Mouse (Mus musculus): ENCODE measurements around the gene Slc23a2.
A peak's percentile ranks its signal among the peaks of the same experiment; 100 is the strongest.

Gene Slc23a2

GRCm38 (mm10) chr2:132144971-132145691 is at the start of gene Slc23a2:
Gene Slc23a2 (minus strand): TSS chr2:132145108.
- DNase-seq (ENCODE audit: low spot score in 2 of 2): no peak

- no peak for DNase-seq (ENCODE audit: low spot score in 2 of 2)
Observed at GRCm38 (mm10) chr2:132190602-132191161, 45.8 kb upstream of the Slc23a2 start.

DNA sequence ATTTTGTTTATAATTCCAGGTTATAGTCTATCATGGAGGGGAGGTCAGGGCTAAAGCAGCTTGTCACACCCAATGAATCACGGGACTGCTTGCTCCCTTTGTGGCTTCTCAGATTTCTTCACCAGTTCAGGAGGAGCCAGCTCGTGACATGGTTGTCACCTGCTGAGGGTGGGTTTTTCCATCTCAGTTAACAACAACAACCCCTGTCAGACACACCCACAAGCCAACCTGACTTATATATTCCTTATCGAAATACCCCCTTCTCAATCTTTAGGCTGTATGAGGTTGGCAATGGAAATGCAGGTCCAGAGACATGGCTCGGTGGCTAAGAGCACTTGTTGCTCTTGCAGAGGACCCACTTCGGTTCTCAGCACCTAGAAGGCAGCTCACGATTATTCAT is 39.0 kb upstream of the Slc23a2 start:
- no peak for DNase-seq (ENCODE audit: low spot score in 2 of 2)

DNA sequence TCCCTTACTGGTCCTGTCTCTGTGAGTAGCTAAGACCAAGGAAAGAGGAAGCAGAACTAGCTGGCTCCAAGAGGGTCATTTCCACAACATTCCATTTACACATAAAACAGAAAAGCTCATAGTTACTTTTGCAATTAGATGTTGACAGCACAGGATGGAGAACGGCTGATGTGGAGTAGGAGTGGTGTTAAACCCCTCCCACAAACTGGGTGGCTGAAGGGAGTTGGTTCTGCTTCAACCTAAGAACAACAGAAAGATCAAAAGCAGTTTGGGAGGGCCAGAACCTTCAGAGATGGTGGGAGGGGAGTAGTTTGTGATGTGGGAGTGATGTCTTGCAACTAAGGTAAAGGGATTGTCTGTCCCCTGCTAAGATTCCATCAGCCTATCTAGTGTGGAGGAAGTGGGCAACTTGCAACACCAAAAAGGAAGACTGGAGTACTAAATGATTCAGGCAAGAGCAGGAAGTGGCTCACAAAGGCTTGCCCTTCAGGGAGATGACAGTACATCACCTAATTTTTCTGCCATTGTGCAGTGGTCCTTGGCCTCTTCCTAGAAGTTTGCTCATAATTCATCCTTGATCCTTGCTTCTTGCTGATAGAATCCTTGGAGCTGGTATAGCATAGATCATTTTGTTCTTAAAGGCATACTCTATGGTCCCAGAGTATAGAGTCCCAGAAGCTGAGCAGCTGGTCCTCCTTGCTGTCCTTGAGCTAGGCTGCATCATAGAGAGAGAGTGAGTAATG is 35.7 kb upstream of the Slc23a2 start:
- DNase-seq (ENCODE audit: low spot score in 2 of 2): no peak

DNA sequence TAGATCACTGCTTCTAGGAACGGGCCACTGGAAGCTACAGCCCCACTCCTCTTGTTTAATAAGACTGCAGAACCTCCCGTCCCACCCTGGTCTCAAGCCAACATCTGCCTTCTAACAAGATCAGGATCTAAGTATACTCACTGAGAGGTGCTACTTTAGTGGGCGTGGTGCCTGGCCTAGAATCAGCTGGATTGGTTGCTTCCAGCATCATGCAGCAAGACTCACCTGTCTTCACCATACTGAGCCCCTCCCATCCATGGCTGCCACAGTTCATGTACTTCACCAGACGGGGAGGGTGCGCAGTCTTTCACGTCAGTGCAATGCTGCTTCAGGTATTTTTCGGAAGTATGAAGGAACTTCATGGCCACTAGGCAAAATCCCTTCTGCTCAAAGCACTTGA is 34.5 kb upstream of the Slc23a2 start:
- no peak for DNase-seq (ENCODE audit: low spot score in 2 of 2)

GRCm38 (mm10) chr2:132177406-132177805 is 32.5 kb upstream of the Slc23a2 start:
- no peak for DNase-seq (ENCODE audit: low spot score in 2 of 2)

GRCm38 (mm10) chr2:132176289-132176848 is 31.5 kb upstream of the Slc23a2 start:
- peak in 1 of 2 experiments; percentile 8 for DNase-seq (ENCODE audit: low spot score in 2 of 2)

DNA sequence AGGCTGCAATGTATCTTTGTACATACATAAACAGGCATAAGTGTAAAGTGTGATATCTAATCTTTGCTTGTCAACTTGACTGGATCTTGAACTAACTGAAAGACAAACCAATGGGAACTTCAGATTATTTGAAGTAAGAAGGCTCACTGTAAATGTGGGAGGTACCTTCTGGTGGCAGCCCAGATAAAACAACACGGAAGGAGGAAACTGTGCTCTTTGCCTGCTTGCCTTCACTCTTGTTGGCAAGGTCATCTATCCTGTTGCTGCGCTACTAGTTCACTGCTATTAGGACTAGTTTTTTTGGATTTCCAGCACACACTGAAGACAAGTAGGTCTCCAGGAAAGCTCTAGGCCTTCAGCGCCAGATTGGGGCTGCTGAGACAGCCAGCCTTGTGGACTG is 29.1 kb upstream of the Slc23a2 start:
- no peak for DNase-seq (ENCODE audit: low spot score in 2 of 2)

DNA sequence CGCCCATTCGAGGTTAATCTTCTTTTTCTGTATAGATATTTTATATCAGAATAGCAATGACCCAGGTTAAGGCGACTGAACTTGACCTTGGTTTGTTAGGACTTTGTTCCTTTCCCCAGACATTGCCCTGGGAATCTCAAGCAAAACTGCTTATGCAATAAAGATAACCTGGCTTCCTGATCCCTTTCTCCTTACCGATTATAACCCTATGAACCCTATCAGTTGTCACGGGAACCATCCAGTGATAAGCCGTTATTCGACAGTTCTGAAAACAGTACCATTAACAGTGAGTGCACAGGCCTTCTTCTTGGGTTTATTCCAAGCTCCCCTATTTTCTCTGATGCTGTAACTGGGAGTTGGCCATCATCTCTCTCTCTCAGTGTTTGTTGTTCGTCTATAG is 27.0 kb upstream of the Slc23a2 start:
- no peak for DNase-seq (ENCODE audit: low spot score in 2 of 2)

GRCm38 (mm10) chr2:132169150-132169549 is 24.2 kb upstream of the Slc23a2 start:
- DNase-seq (ENCODE audit: low spot score in 2 of 2): no peak

DNA sequence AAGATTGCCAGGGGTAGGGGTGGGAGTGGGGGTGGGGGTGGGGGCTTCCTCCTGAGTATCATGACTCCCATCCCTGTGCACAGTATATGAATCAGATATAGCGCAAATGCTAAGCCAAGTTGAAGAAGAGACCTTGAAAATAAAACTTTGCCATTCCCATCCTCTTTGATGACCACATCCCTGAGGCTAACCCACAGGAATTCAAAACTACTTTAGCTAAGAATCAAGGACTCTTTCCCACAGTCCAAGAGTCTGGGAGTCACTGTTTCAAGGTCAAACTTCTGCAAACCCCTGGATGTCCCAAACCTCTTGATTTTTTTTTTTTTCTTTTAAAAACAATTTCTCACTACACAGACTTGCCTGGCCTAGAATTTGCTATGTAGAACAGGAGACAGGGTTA is 18.7 kb upstream of the Slc23a2 start:
- DNase-seq (ENCODE audit: low spot score in 2 of 2): no peak

- peak in 1 of 2 experiments; percentile 51 for DNase-seq (ENCODE audit: low spot score in 2 of 2)
Observed at GRCm38 (mm10) chr2:132157482-132157881, 12.6 kb upstream of the Slc23a2 start.

DNA sequence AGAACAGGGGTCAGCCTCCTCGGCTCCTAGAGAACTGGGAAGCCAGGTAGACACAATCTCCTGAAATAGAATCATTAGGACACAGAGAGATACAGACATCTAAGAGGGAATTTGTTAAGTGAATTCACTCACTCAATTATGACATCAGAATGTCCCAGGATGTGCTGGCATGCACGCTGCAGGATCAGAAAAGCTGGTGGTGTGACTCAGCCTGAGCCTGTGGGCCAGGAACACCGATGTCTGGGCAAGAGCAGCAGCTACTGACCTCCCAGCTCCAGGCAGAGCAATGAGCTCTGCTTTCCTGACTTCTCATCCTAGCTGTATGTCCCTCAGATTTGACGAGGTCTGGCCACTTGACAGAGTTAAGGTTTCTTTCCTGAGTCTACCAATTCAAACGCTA is 7.8 kb upstream of the Slc23a2 start:
- no peak for DNase-seq (ENCODE audit: low spot score in 2 of 2)

GRCm38 (mm10) chr2:132151592-132151991 is 6.7 kb upstream of the Slc23a2 start:
- DNase-seq (ENCODE audit: low spot score in 2 of 2): no peak

GRCm38 (mm10) chr2:132150926-132151325 is 6.0 kb upstream of the Slc23a2 start:
- DNase-seq (ENCODE audit: low spot score in 2 of 2): no peak

GRCm38 (mm10) chr2:132146502-132146901 is 1.6 kb upstream of the Slc23a2 start:
- no peak for DNase-seq (ENCODE audit: low spot score in 2 of 2)

DNA sequence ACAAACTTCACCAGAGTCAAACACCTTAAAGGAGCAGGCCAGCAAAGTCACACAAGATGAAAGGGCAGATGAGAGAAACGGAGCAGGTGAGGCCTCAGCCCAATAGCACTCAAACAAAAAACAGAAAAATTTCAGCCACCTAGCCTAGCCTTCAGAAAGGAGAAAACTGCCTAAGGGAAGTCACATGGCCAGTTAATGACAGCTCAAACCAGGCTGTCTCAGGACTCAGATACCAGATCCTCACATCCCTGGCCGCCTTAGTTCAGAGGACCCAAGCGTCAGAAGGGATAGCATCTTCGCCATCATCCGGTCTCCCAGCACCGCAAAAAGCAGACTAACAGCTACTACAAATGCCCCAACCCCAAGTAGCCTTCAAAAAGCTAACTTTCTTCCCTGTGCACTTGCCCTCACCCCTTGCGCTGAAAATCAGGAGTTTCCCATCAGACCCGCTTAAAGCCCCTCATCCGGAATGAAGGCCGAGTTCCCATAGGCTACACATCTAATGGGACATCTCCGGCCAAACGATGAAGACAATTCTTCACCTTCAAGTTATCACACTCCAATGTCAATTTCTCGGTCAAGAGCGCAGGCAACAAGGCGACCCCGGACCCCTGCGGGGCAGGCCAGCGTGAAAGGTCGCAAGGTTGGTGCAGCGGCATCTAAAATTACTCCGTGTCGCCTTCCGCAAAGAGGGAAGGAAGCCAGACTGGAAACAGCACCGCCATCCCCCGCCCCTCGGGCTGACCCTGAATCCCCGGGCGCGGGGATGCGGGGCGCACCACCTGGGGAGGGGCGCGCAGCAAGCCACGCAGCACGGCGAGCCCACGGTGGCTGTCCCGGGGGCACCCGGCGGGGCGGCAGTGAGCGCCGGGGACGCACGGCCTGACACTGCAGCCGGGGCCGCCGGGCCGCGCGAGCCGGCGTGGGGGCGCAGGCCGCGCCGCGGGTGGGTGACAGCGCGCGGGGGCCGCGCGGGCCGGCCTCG is 673 bp downstream of the Slc23a2 start:
- no peak for DNase-seq (ENCODE audit: low spot score in 2 of 2)

DNA sequence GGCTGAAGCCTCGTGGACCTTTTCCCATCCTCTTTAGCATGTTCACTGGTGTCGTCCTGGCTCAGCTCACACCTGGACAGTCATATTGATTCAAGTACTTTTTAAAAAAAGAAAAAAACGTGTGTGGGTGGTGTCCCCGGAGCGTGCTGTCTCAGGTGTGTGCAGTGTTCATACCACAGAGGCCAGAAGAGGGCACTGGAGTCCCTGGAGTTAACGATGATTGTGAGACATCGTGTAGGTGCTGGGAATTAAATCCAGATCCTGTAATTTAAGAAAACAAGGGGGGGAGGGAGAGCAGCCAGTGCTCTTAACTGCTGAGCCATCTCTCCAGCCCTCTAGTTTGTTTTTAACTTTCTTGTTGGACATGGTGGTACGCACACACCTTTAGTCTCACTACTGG is 2.3 kb downstream of the Slc23a2 start:
- no peak for DNase-seq (ENCODE audit: low spot score in 2 of 2)

DNA sequence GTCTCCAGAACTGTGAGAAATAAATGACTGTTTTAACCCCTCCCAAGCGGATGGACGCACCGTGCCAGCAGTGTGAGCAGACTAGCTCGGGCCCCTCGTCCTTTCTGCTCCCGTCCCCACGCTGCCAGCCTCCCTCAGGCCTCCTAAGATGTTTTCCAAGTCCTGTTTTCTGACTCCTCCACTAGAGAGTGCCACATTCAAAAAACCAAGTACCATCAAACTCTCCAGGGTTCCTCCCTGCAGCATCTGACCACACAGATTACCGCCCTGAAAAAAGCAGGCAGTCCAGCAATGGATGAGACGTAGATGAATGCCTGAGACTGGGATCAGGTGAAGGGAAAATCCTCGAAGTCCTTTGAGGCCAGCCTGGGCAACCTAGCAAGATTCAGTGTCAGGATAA is 4.4 kb downstream of the Slc23a2 start:
- DNase-seq (ENCODE audit: low spot score in 2 of 2): no peak

GRCm38 (mm10) chr2:132139099-132139498 is 5.8 kb downstream of the Slc23a2 start:
- DNase-seq (ENCODE audit: low spot score in 2 of 2): no peak

DNA sequence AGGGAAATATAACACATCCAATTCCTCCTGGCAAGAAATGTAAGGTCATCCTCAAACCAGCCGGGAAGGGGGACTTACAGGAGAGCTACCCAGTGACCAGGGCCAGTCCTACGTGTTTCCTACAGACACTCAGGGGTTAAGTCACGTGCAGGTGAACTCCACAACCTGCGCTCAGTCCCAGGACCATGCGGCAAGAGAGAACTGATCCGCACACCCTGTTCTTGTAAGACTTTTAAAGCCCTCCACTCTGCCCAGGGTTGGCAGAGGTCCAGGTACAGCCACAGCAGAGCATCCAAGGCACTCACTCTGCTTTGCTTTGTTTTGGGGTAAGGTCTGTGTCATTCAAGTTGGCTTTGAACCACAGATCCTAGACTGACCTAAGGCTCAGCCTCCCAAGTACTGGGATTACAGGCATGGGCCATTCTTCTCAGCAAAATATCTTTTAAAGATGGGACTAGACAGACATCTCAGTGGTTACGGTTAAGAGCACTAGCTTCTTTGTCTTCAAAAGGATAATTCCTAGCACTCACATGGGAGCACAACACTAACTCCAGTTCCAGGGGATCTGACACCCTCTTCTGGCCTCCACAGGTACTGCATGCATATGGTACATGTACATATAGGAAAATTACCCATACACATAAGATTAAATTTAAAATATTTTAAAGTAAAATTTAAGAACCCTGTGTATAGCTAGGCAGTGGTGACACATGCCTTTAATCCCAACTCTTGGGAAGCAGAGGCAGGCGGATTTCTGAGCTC is 8.9 kb downstream of the Slc23a2 start:
- DNase-seq (ENCODE audit: low spot score in 2 of 2): no peak
